Mouse (Mus musculus): ENCODE results near the gene Kcnip1. TPM values are rescaled to one million over a fixed set of nuclear protein-coding genes. Genes with fewer than 3 reads are reported as not detected.

The Kcnip1 gene
- polyA plus RNA-seq, 1 experiment from 2014 or later = 92.9 TPM

GRCm38 (mm10) chr11:34009316-34010087 lies 16.6 kb upstream of the Kcnip1 start:
- H3K4me1 ChIP-seq = no peaks in the 10 kb centered on the region
- no peaks in the 10 kb centered on the region for H3K9me3 ChIP-seq
- H3K27ac ChIP-seq = no peak overlapping the region
- no peak overlapping the region for H3K4me2 ChIP-seq
- no peaks in the 10 kb centered on the region for H3K36me3 ChIP-seq (replicated peaks)
- 83% methylated on average over 12 of the region's 12 CpGs for WGBS
- ATAC-seq (replicated peaks) = no peak
- H3K27me3 ChIP-seq (replicated peaks) = 0 out of 2 replicates have a peak, but pooled peaks cover 3% of the 10 kb centered on the region
- H3K9ac ChIP-seq = no peak overlapping the region
- H3K4me3 ChIP-seq = no peak overlapping the region

GRCm38 (mm10) chr11:34008702-34009101 lies 15.8 kb upstream of the Kcnip1 start:
- no peak overlapping the region for H3K27ac ChIP-seq
- no peak overlapping the region for H3K9ac ChIP-seq
- H3K27me3 ChIP-seq (replicated peaks) = 0 out of 2 replicates have a peak, but pooled peaks cover 3% of the 10 kb centered on the region
- 48% methylated on average over 9 of the region's 9 CpGs for WGBS
- no peaks in the 10 kb centered on the region for H3K36me3 ChIP-seq (replicated peaks)
- no peak overlapping the region for H3K4me2 ChIP-seq
- H3K9me3 ChIP-seq = no peaks in the 10 kb centered on the region
- no peak overlapping the region for H3K4me3 ChIP-seq
- peak; percentile 62 for ATAC-seq (replicated peaks)
- H3K4me1 ChIP-seq = no peaks in the 10 kb centered on the region

- ATAC-seq (replicated peaks) = no peak
Measured at GRCm38 (mm10) chr11:34008214-34008613, 15.3 kb upstream of the Kcnip1 start.

GRCm38 (mm10) chr11:34007616-34008015 lies 14.7 kb upstream of the Kcnip1 start:
- no peak for ATAC-seq (replicated peaks)
- H3K4me1 ChIP-seq = no peaks in the 10 kb centered on the region
- no peaks in the 10 kb centered on the region for H3K9me3 ChIP-seq
- 0 out of 2 replicates have a peak, but pooled peaks cover 3% of the 10 kb centered on the region for H3K27me3 ChIP-seq (replicated peaks)
- H3K27ac ChIP-seq = no peak overlapping the region
- no peak overlapping the region for H3K4me3 ChIP-seq
- H3K4me2 ChIP-seq = no peak overlapping the region
- H3K9ac ChIP-seq = no peak overlapping the region
- H3K36me3 ChIP-seq (replicated peaks) = no peaks in the 10 kb centered on the region
- WGBS = 93% methylated on average over 2 of the region's 2 CpGs

More at GRCm38 (mm10) chr11:34008214-34008613, 15.3 kb upstream of the Kcnip1 start:
- no peaks in the 10 kb centered on the region for H3K4me1 ChIP-seq
- no peak overlapping the region for H3K4me2 ChIP-seq
- H3K27me3 ChIP-seq (replicated peaks) = 0 out of 2 replicates have a peak, but pooled peaks cover 3% of the 10 kb centered on the region
- 90% methylated on average over 11 of the region's 11 CpGs for WGBS
- no peak overlapping the region for H3K27ac ChIP-seq
- H3K36me3 ChIP-seq (replicated peaks) = no peaks in the 10 kb centered on the region
- no peaks in the 10 kb centered on the region for H3K9me3 ChIP-seq
- no peak overlapping the region for H3K4me3 ChIP-seq
- H3K9ac ChIP-seq = no peak overlapping the region

GRCm38 (mm10) chr11:34002593-34002965 lies 9.6 kb upstream of the Kcnip1 start:
- no peaks in the 10 kb centered on the region for H3K9me3 ChIP-seq
- H3K27ac ChIP-seq = no peak overlapping the region
- H3K4me3 ChIP-seq = no peak overlapping the region
- no peaks in the 10 kb centered on the region for H3K36me3 ChIP-seq (replicated peaks)
- H3K9ac ChIP-seq = no peak overlapping the region
- 83% methylated on average over 5 of the region's 5 CpGs for WGBS
- H3K4me1 ChIP-seq = peaks cover 12% of the 10 kb centered on the region
- H3K27me3 ChIP-seq (replicated peaks) = 0 out of 2 replicates have a peak, but pooled peaks cover 3% of the 10 kb centered on the region
- no peak for ATAC-seq (replicated peaks)
- H3K4me2 ChIP-seq = no peak overlapping the region

GRCm38 (mm10) chr11:34001938-34002592 lies 9.1 kb upstream of the Kcnip1 start:
- ATAC-seq (replicated peaks) = no peak
- no peak overlapping the region for H3K27ac ChIP-seq
- WGBS = 10% methylated on average over 5 of the region's 5 CpGs

GRCm38 (mm10) chr11:34000416-34000815 lies 7.5 kb upstream of the Kcnip1 start:
- H3K4me1 ChIP-seq = peaks cover 12% of the 10 kb centered on the region
- H3K9me3 ChIP-seq = no peaks in the 10 kb centered on the region
- no peak overlapping the region for H3K9ac ChIP-seq
- 79% methylated on average over 3 of the region's 3 CpGs for WGBS
- H3K36me3 ChIP-seq (replicated peaks) = no peaks in the 10 kb centered on the region
- no peak overlapping the region for H3K4me2 ChIP-seq
- no peaks in the 10 kb centered on the region for H3K27me3 ChIP-seq (replicated peaks)
- no peak for ATAC-seq (replicated peaks)
- H3K27ac ChIP-seq = no peak overlapping the region
- H3K4me3 ChIP-seq = no peak overlapping the region

More at GRCm38 (mm10) chr11:34001938-34002592, 9.1 kb upstream of the Kcnip1 start:
- Histone ChIP-seq H3K4me3 (no peak overlapping the region), H3K4me2 (no peak overlapping the region), H3K36me3 (replicated peaks) (no peaks in the 10 kb centered on the region), H3K9ac (no peak overlapping the region), H3K9me3 (no peaks in the 10 kb centered on the region), H3K4me1 (peaks cover 12% of the 10 kb centered on the region), H3K27me3 (replicated peaks) (0 out of 2 replicates have a peak, but pooled peaks cover 3% of the 10 kb centered on the region)

GRCm38 (mm10) chr11:33998244-33998643 lies 5.3 kb upstream of the Kcnip1 start:
- Histone ChIP-seq H3K27me3 (replicated peaks) (no peaks in the 10 kb centered on the region), H3K4me1 (peaks cover 15% of the 10 kb centered on the region), H3K4me3 (no peak overlapping the region), H3K36me3 (replicated peaks) (no peaks in the 10 kb centered on the region), H3K4me2 (no peak overlapping the region), H3K9ac (no peak overlapping the region), H3K9me3 (no peaks in the 10 kb centered on the region), H3K27ac (peak overlapping the region; percentile 41; the same call in 1 of the 2 replicates)
- 27% methylated on average over 10 of the region's 10 CpGs for WGBS
- 0 out of 2 replicates have a peak, but pooled peaks have one; percentile 39 for ATAC-seq (replicated peaks)

- Histone ChIP-seq H3K4me2 (peak overlapping the region; percentile 35; the same call in 1 of the 2 replicates), H3K36me3 (replicated peaks) (no peaks in the 10 kb centered on the region), H3K4me1 (peaks cover 18% of the 10 kb centered on the region), H3K27me3 (replicated peaks) (no peaks in the 10 kb centered on the region), H3K4me3 (no peak overlapping the region), H3K9me3 (no peaks in the 10 kb centered on the region), H3K27ac (no peak overlapping the region), H3K9ac (no peak overlapping the region)
- ATAC-seq (replicated peaks) = no peak
- WGBS = 59% methylated on average over 5 of the region's 5 CpGs
Measured at GRCm38 (mm10) chr11:33993496-33993895, 544 bp upstream of the Kcnip1 start.

GRCm38 (mm10) chr11:33990002-33990401 lies 3.0 kb downstream of the Kcnip1 start:
- Histone ChIP-seq H3K4me1 (peaks cover 11% of the 10 kb centered on the region), H3K36me3 (replicated peaks) (no peaks in the 10 kb centered on the region), H3K9me3 (no peaks in the 10 kb centered on the region), H3K4me2 (no peak overlapping the region), H3K27me3 (replicated peaks) (no peaks in the 10 kb centered on the region), H3K9ac (no peak overlapping the region), H3K27ac (no peak overlapping the region), H3K4me3 (no peak overlapping the region)
- no peak for ATAC-seq (replicated peaks)
- WGBS = 84% methylated on average over 5 of the region's 5 CpGs

GRCm38 (mm10) chr11:33986525-33986924 lies 6.4 kb downstream of the Kcnip1 start:
- WGBS = 87% methylated on average over 2 of the region's 2 CpGs
- H3K4me1 ChIP-seq = no peaks in the 10 kb centered on the region
- H3K9ac ChIP-seq = no peak overlapping the region
- ATAC-seq (replicated peaks) = no peak
- no peaks in the 10 kb centered on the region for H3K9me3 ChIP-seq
- no peak overlapping the region for H3K27ac ChIP-seq
- no peak overlapping the region for H3K4me3 ChIP-seq
- no peaks in the 10 kb centered on the region for H3K36me3 ChIP-seq (replicated peaks)
- no peaks in the 10 kb centered on the region for H3K27me3 ChIP-seq (replicated peaks)
- no peak overlapping the region for H3K4me2 ChIP-seq

GRCm38 (mm10) chr11:33980146-33980545 lies 12.8 kb downstream of the Kcnip1 start:
- Histone ChIP-seq H3K9me3 (no peaks in the 10 kb centered on the region), H3K4me3 (no peak overlapping the region), H3K27me3 (replicated peaks) (no peaks in the 10 kb centered on the region), H3K36me3 (replicated peaks) (no peaks in the 10 kb centered on the region), H3K27ac (no peak overlapping the region), H3K4me1 (no peaks in the 10 kb centered on the region), H3K9ac (no peak overlapping the region), H3K4me2 (no peak overlapping the region)
- 81% methylated on average over 4 of the region's 4 CpGs for WGBS
- ATAC-seq (replicated peaks) = no peak
